ENCODE assay signal across 15 mouse cellular contexts in the genomic region with DNA sequence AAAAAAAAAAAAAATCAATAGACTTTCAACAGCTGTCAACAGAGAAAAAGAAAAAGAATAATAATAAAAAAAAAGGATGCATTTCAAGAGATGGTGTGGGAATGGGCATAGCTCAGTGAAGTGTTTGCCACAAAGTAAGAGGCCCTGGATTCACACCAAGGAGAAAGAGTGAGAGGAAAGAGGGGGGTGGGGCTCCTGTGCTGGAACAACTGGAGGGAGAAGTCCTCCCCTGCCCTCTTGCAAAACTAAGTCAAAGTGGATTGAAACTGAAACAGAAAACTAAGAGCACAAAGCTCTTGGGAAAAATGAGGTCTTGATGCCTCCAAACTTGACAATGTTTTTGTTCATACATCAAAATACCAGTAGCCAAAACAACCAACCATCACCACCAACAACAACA. TPM values are rescaled to one million over a fixed set of nuclear protein-coding genes. Genes with fewer than 3 reads are reported as not detected.
DNase-seq lines count a peak whose midpoint lies in the region; ATAC-seq lines count a peak whose summit lies in the region.
"Had no signal": no experiment of that assay in that cellular context is flagged by ENCODE, and none has a peak within 500 bp of the region (broad histone marks: within the 10 kb centered on the region; RNA-seq: fewer than 3 reads in every experiment).

No protein-coding gene starts in this region.

- no peaks in the 10 kb centered on the region for H3K36me3 ChIP-seq in heart, embryonic 11.5 days (ENCODE audit: control insufficient read depth, insufficient read depth, low read length)
- H3K36me3 ChIP-seq in lung, embryonic 16.5 days (ENCODE audit: control insufficient read depth, insufficient read depth, low read length): no peaks in the 10 kb centered on the region
- H3K36me3 ChIP-seq in midbrain, embryonic 16.5 days (ENCODE audit: control insufficient read depth, insufficient read depth, low read length): peaks cover 5% of the 10 kb centered on the region; the same call in 1 of the 2 replicates

- H3K4me2 ChIP-seq in heart, embryonic 11.5 days: no peak overlapping the region
- H3K4me2 ChIP-seq in lung, embryonic 16.5 days (ENCODE audit: low read depth, low read length): no peak overlapping the region
- no peak overlapping the region for H3K4me2 ChIP-seq in midbrain, embryonic 16.5 days (ENCODE audit: low read length)
- H3K4me2 ChIP-seq: heart, embryonic 13.5 days; hindbrain, embryonic 13.5 days; lung, embryonic 14.5 days; midbrain, embryonic 15.5 days; neural tube, embryonic 13.5 days had no signal

- no peaks in the 10 kb centered on the region for H3K9me3 ChIP-seq in heart, embryonic 11.5 days (replicated peaks; ENCODE audit: control insufficient read depth, low read length)
- H3K9me3 ChIP-seq in lung, embryonic 16.5 days (ENCODE audit: control insufficient read depth, low read length): no peaks in the 10 kb centered on the region
- no peaks in the 10 kb centered on the region for H3K9me3 ChIP-seq in midbrain, embryonic 16.5 days (replicated peaks; ENCODE audit: control insufficient read depth, low read length, poor library complexity, severe bottlenecking)
- H3K9me3 ChIP-seq: heart, embryonic 13.5 days; hindbrain, embryonic 13.5 days; midbrain, embryonic 15.5 days; neural tube, embryonic 13.5 days had no signal

- intact Hi-C loops in left cerebral cortex, postnatal 10 days (cut with DNase I): no loop called here

- H3K4me1 ChIP-seq in heart, embryonic 11.5 days (ENCODE audit: control insufficient read depth, insufficient read depth, low read length): 0 out of 2 replicates have a peak, but pooled peaks cover 1% of the 10 kb centered on the region
- H3K4me1 ChIP-seq in lung, embryonic 16.5 days (replicated peaks; ENCODE audit: control insufficient read depth, insufficient read depth, low read length): no peaks in the 10 kb centered on the region
- H3K4me1 ChIP-seq in midbrain, embryonic 16.5 days (ENCODE audit: control insufficient read depth, insufficient read depth, low read length): no peaks in the 10 kb centered on the region
- H3K4me1 ChIP-seq: hindbrain, embryonic 13.5 days; midbrain, embryonic 15.5 days; neural tube, embryonic 13.5 days had no signal

- H3K4me3 ChIP-seq in heart, embryonic 11.5 days (ENCODE audit: low read depth, low read length): no peak overlapping the region
- H3K4me3 ChIP-seq in lung, embryonic 16.5 days (ENCODE audit: low read length): no peak overlapping the region
- no peak overlapping the region for H3K4me3 ChIP-seq in midbrain, embryonic 16.5 days (ENCODE audit: low read depth, low read length)
- H3K4me3 ChIP-seq: heart, embryonic 13.5 days; hindbrain, embryonic 13.5 days; midbrain, embryonic 15.5 days; neural tube, embryonic 13.5 days had no signal

- no peaks in the 10 kb centered on the region for H3K27me3 ChIP-seq in heart, embryonic 11.5 days (ENCODE audit: control insufficient read depth, insufficient read depth, low read length)
- no peaks in the 10 kb centered on the region for H3K27me3 ChIP-seq in lung, embryonic 16.5 days (ENCODE audit: control insufficient read depth, insufficient read depth, low read depth, low read length)
- H3K27me3 ChIP-seq in midbrain, embryonic 16.5 days (ENCODE audit: control insufficient read depth, insufficient read depth, low read depth, low read length): no peaks in the 10 kb centered on the region
- H3K27me3 ChIP-seq: heart, embryonic 13.5 days; hindbrain, embryonic 13.5 days; midbrain, embryonic 15.5 days; neural tube, embryonic 13.5 days had no signal

- no peak overlapping the region for H3K9ac ChIP-seq in heart, embryonic 11.5 days (ENCODE audit: low read depth, low read length)
- H3K9ac ChIP-seq in lung, embryonic 16.5 days (ENCODE audit: low read length): no peak overlapping the region
- H3K9ac ChIP-seq in midbrain, embryonic 16.5 days (ENCODE audit: low read depth, low read length): no peak overlapping the region
- H3K9ac ChIP-seq: heart, embryonic 13.5 days; hindbrain, embryonic 13.5 days; lung, embryonic 14.5 days; midbrain, embryonic 15.5 days; neural tube, embryonic 13.5 days had no signal

- no peak overlapping the region for H3K27ac ChIP-seq in heart, embryonic 11.5 days (ENCODE audit: low read depth, low read length)
- no peak overlapping the region for H3K27ac ChIP-seq in lung, embryonic 16.5 days (ENCODE audit: low read length)
- H3K27ac ChIP-seq in midbrain, embryonic 16.5 days (ENCODE audit: low read length): no peak overlapping the region
- H3K27ac ChIP-seq: heart, embryonic 13.5 days; hindbrain, embryonic 13.5 days; midbrain, embryonic 15.5 days; neural tube, embryonic 13.5 days had no signal

- DNase-seq in heart, adult 18-20 months: peak; percentile 62 to 63
- DNase-seq in ovary, adult 18-20 months (ENCODE audit: low spot score): peak; percentile 29
- no peak for DNase-seq in ovary, postnatal 14 days (ENCODE audit: low spot score)
- no peak for DNase-seq in left cerebral cortex, postnatal 10 days (ENCODE audit: extremely low spot score in 1 of 2, low spot score in 2 of 2)
- DNase-seq: cerebellum, adult 11 months; thymus, adult 2 months had no signal

- ATAC-seq in heart, embryonic 11.5 days (replicated peaks; ENCODE audit: insufficient number of reproducible peaks, low FRiP score, low TSS enrichment): no peak
- peak; percentile 56; the same call in 1 of the 2 replicates for ATAC-seq in lung, embryonic 16.5 days (ENCODE audit: low read depth)
- ATAC-seq in midbrain, embryonic 16.5 days: no peak
- ATAC-seq: forebrain, embryonic 16.5 days; midbrain, embryonic 15.5 days had no signal

RNA-seq across cellular contexts. Expression of a gene that starts 28.4 kb away (rescaled TPM):
- total RNA-seq in heart, adult 18-20 months (2021): 1 to 10 TPM; 1.6 to 2.1 TPM
- polyA plus RNA-seq in heart, embryonic 11.5 days (2014; fragmentation: Nextera tagmentation; extraction: Ambion mirVana): 8.8 and 10.5 TPM in 2 replicates
- polyA plus RNA-seq in lung, embryonic 16.5 days (2015; fragmentation: Nextera tagmentation; extraction: Ambion mirVana): 13.7 and 14.1 TPM in 2 replicates
- 1 to 10 TPM; 1.3 to 1.5 TPM for total RNA-seq in left cerebral cortex, postnatal 10 days (2021)
- polyA plus RNA-seq in midbrain, embryonic 16.5 days (2015; fragmentation: Nextera tagmentation; extraction: Ambion mirVana): 2.8 and 3.5 TPM in 2 replicates

Comparison
In these comparisons a context has a peak if more than half of its experiments do, and no peak if none do; other contexts are left out.
1. DNase-seq: peak in heart, adult 18-20 months (2 of 2) and ovary, adult 18-20 months (single experiment); none in ovary, postnatal 14 days (single experiment) and left cerebral cortex, postnatal 10 days (0 of 2).